Mouse (Mus musculus): ENCODE data around the gene Mapk12.

Mapk12 gene

DNA sequence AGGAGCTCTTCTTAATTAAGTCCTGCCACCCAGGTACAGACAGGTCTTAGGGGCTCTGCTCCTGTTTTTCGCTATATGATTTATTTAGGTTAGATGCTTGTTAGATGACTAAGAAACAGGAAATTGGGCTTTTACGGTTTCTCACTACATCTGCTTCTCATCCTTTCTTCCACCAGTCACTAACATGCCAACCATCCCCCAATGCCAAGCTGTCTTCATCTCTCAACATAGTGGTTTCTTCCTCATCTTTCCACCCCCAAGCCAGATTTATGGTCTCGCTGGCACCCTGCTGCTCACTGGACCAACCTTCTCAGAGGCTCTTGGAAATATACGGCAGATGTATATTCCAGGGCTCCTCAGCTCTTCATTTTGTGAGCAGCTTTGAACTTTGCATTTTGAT, 49.8 kb downstream of the Mapk12 start:
- no peak for DNase-seq

DNA sequence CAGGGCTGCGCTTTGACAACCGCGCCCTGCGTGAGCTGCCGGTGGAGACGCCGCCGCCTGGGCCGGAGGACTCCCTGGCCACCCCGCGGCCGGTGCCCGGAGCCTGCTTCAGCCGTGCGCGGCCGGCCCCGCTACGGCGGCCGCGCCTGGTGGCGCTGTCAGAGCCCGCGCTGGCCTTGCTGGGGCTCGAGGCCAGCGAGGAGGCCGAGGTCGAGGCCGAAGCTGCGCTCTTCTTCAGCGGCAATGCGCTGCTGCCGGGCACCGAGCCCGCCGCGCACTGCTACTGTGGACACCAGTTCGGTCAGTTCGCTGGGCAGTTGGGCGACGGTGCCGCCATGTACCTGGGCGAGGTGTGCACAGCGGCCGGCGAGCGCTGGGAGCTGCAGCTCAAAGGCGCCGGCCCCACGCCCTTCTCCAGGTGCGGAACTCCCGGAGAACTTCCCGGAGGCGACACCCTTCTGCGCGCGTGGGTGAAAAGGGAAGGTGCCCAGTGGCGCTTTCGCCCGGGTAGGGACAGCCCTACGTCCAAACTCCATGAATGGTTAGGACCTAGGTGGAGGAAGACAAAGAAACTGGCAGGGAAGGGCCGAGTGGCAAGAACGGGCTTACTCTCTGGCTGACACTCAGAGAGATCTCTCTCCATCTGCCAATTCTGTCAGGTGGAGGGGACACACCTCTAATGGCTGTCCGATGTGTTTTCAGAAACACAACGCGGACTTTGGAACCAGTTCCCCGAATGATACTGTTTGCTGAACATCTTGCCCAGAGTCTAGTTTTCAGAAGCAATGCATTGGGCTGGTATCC, 51.1 kb downstream of the Mapk12 start:
- DNase-seq = peak; percentile 68 to 69

DNA sequence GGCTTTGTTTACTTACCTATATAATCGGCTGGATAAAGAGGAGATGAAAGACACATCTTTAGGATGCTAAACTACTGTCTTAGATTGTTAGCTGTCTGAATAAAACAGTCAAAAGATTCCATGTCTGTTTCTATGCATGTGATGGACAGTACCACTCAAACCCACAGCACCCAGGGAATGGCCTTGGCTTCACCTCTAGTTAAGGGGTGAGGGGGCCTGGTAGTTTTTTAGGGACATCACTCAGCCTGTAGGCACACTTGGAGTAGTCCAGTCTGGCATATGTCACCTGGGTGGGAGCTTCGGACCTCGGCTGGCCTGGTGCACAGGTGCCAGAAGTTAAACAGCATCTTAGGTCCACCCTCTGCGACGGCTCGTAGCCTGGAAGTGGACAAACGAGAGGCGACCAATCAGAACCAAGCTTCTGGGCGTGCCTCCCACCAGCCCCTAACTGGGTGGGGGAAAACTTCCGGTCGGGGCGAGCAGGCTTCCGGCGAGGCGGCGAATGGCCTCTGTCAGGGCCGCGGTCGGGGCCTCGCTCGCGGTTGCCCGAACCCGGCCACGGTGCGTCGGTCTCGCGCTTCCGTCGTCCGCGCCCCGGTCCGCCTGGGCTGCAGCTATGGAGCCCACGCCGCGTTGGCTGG, 51.8 kb downstream of the Mapk12 start, which contains the start of gene Selenoo:
Gene Selenoo, plus strand, starts transcription at position 478 of the 641 bp plus-strand sequence.
- DNase-seq = peak; percentile 94 to 95

DNA sequence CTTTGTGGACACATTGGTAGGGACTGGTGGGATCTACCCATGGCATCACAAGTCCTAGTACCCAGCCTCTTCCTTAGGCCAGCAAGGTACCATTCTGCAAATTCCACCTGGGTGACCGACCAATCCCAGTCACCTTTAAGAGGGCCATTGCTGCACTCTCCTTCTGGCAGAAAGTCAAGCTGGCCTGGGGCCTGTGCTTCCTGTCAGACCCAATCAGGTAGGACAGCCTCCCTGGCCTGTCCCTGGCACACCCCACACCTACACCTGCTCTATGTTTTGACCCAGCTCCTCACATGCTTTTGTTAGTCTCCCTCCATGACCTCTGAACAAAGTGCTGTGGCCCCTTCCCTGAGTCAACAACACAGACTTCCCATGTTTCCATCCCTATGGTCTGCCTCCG, 55.7 kb downstream of the Mapk12 start:
- peak in 1 of 2 experiments; percentile 60 for DNase-seq

DNA sequence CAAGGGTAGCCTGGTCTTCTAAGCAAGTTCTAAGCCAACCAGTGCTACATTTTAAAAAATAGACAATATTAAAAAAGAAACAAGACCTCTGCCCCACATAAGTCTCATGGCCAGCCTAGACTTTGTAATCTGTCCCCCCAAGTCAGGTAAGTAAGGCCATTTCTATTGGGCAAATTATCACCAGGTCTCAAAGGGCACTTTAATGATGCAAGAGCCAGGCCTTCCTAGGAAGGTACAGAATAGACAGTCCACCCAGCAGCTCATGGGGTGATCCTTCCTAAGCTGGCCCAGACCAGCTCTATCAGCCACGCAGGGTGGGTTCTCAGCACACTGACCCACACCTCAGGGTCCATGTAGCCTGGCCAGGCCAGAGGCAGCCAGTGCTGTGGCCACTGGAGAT, 56.6 kb downstream of the Mapk12 start:
- no peak for DNase-seq

Measured in cerebellum, postnatal 14 days (tissue).